Mouse (Mus musculus) lung, adult 2 months (tissue): ENCODE results near the gene Asic2.

Experiments used
- CTCF ChIP-seq: fragments of 200-500 bp; IDR thresholded peaks from 2 replicates; pipeline ENCODE4 v1.5.1; 2011; ENCODE audit warnings: mild to moderate bottlenecking, low read length, control low read depth; ENCODE audit not compliant: insufficient read depth
- POLR2A ChIP-seq: fragments of 200-500 bp; IDR thresholded peaks from 2 replicates; pipeline ENCODE4 v1.6.1; 2011; ENCODE audit warnings: low read depth, mild to moderate bottlenecking, control low read depth, low read length, borderline replicate concordance; ENCODE audit errors: extremely low read depth

- no peak for TF ChIP-seq CTCF
- no peak for TF ChIP-seq POLR2A
Observed at GRCm38 (mm10) chr11:80902664-80903063, 1065.6 kb downstream of the Asic2 start.
